Mouse (Mus musculus) midbrain, embryonic 14.5 days (tissue): ENCODE results near the gene Zrsr1. TPM values are rescaled to one million over a fixed set of nuclear protein-coding genes. Genes with fewer than 3 reads are reported as not detected.

ENCODE experiments used
- ATAC-seq: fragments of 200-750 bp; cut with Nextera tagmentation; 2 replicates; pipeline ENCODE4 v1.8.0; 2017; ENCODE audit warnings: moderate number of reproducible peaks, moderate library complexity; ENCODE audit not compliant: low FRiP score, low TSS enrichment
- DNase-seq: peaks from one replicate; pipeline ENCODE4 v3.0.0-alpha.2; 2015
- H3K27ac ChIP-seq: fragments of 300-500 bp; sonication (generic); replicated peaks from 2 replicates; pipeline ENCODE4 v1.5.1; 2014; ENCODE audit warnings: mild to moderate bottlenecking, low read depth, low read length, moderate library complexity
- H3K27me3 ChIP-seq: fragments of 300-500 bp; sonication (generic); 2 replicates; pipeline ENCODE4 v1.6.1; 2014; ENCODE audit warnings: low read length, control low read depth, mixed read lengths; ENCODE audit not compliant: control insufficient read depth, insufficient read depth
- H3K36me3 ChIP-seq: fragments of 300-500 bp; sonication (generic); 2 replicates; pipeline ENCODE4 v1.6.1; 2014; ENCODE audit warnings: low read length, control low read depth; ENCODE audit not compliant: control insufficient read depth, insufficient read depth
- H3K4me1 ChIP-seq: fragments of 300-500 bp; sonication (generic); 2 replicates; pipeline ENCODE4 v1.6.1; 2014; ENCODE audit warnings: mild to moderate bottlenecking, antibody characterized with exemption, low read length, control low read depth; ENCODE audit not compliant: control insufficient read depth, insufficient read depth
- H3K4me2 ChIP-seq: fragments of 300-500 bp; sonication (generic); 2 replicates; pipeline ENCODE4 v1.6.1; 2014; ENCODE audit warnings: mild to moderate bottlenecking, low read length, moderate library complexity
- H3K4me3 ChIP-seq: fragments of 300-500 bp; sonication (generic); replicated peaks from 2 replicates; pipeline ENCODE4 v1.5.1; 2014; ENCODE audit warnings: low read depth, low read length
- H3K9ac ChIP-seq: fragments of 300-500 bp; sonication (generic); replicated peaks from 2 replicates; pipeline ENCODE4 v1.6.1; 2014; ENCODE audit warnings: mild to moderate bottlenecking, low read length, moderate library complexity
- H3K9me3 ChIP-seq: fragments of 300-500 bp; sonication (generic); 2 replicates; pipeline ENCODE4 v1.6.1; 2016; ENCODE audit warnings: low read length, control low read depth, mixed read lengths; ENCODE audit not compliant: control insufficient read depth
- WGBS: fragments of 180-500 bp; shearing (Covaris S2); extraction: QIAGEN DNeasy Blood & Tissue Kit; methylation state at CpG from one replicate; pipeline ENCODE4 v1.1.7; 2014; 5-methylcytosine and 5-hydroxymethylcytosine counted together
- polyA plus RNA-seq: library from polyadenylated mRNA; unstranded; fragments of >200 nt; fragmentation: Nextera tagmentation; extraction: Ambion mirVana; gene quantifications from 2 replicates; pipeline ENCODE4 v1.2.1, GENCODE M21; 2014

Zrsr1 gene
- polyA plus RNA-seq, 1 experiment from 2014 or later = 5.8 TPM

GRCm38 (mm10) chr11:22937716-22938316 lies 34.0 kb upstream of the Zrsr1 start:
- H3K9ac ChIP-seq = no peak overlapping the region
- H3K4me3 ChIP-seq = no peak overlapping the region
- H3K27ac ChIP-seq = no peak overlapping the region
- no peaks in the 10 kb centered on the region for H3K9me3 ChIP-seq
- no peaks in the 10 kb centered on the region for H3K36me3 ChIP-seq
- DNase-seq (no peak), ATAC-seq (no peak)
- H3K4me2 ChIP-seq = no peak overlapping the region
- H3K27me3 ChIP-seq = no peaks in the 10 kb centered on the region
- WGBS = 92% methylated on average over 4 of the region's 4 CpGs
- 0 out of 2 replicates have a peak, but pooled peaks cover 3% of the 10 kb centered on the region for H3K4me1 ChIP-seq

DNA sequence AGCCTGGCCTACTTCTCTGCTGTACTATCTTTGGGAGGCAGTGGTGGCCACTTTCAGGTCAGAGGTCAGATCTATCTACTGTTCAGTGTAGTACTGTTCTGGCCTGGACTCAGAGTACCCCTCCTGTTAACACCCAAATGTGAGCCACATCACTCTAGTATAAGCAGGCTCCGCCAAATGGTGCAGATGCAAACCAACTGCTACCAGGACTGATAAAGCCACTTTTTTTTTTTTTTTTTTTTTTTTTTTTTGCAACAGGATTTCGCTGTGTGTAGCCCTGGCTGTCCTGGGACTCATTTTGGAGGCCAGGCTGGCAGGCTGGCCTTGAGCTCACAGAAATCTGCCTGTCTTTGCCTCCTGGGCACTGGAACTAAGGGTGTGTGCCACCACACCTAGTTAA lies 32.8 kb upstream of the Zrsr1 start:
- Histone ChIP-seq H3K27me3 (no peaks in the 10 kb centered on the region), H3K9me3 (no peaks in the 10 kb centered on the region), H3K36me3 (no peaks in the 10 kb centered on the region), H3K4me1 (0 out of 2 replicates have a peak, but pooled peaks cover 3% of the 10 kb centered on the region), H3K4me3 (no peak overlapping the region), H3K27ac (no peak overlapping the region), H3K9ac (no peak overlapping the region), H3K4me2 (no peak overlapping the region)
- ATAC-seq (no peak), DNase-seq (no peak)
- 83% methylated on average over 2 of the region's 2 CpGs for WGBS

DNA sequence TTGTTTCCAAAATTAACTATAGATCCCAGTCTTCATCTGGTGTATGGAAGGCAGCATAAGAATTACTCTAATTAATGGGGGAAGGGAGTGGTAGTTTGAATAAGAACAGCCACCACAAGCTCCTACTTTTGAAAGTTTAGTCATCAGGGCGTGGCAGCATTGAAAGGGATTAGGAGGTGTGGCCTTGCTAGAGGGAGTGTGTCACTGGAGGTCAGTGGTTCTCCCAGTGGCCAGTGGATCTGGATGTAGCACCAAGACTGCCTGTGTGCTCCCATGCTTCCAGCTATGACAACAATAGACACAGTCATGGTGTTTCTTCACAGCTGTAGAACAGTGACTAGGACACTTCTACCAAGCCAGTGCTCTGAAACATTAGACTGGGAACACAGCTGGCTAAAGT lies 22.7 kb upstream of the Zrsr1 start:
- Histone ChIP-seq H3K27ac (no peak overlapping the region), H3K27me3 (no peaks in the 10 kb centered on the region), H3K9ac (no peak overlapping the region), H3K36me3 (no peaks in the 10 kb centered on the region), H3K4me3 (no peak overlapping the region), H3K4me2 (no peak overlapping the region), H3K4me1 (no peaks in the 10 kb centered on the region), H3K9me3 (no peaks in the 10 kb centered on the region)
- ATAC-seq (no peak), DNase-seq (no peak)
- WGBS = 76% methylated on average over 1 of the region's 1 CpGs

DNA sequence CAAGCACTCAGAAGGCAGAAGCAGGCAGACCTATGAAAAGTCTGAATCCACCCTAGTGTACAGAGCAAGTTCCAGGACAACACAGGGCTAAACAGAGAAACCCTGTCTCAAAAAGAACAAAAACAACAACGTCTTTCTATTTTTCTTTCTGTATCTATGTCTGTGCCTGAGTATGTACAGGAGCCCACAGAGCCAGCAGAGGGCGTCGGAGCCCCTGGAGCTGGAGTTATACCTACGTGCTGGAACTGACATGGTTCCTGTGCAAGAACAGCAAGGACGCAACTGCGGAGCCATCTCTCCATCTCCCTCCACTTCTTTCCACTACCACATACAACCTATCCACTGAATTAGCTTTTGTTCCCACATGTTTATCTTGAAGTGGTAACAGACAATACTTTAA lies 21.7 kb upstream of the Zrsr1 start:
- H3K27me3 ChIP-seq = no peaks in the 10 kb centered on the region
- H3K4me3 ChIP-seq = no peak overlapping the region
- H3K27ac ChIP-seq = no peak overlapping the region
- peaks cover under 1% of the 10 kb centered on the region; the same call in 1 of the 2 replicates for H3K36me3 ChIP-seq
- H3K4me1 ChIP-seq = no peaks in the 10 kb centered on the region
- H3K9ac ChIP-seq = no peak overlapping the region
- WGBS = 93% methylated on average over 6 of the region's 6 CpGs
- H3K4me2 ChIP-seq = no peak overlapping the region
- H3K9me3 ChIP-seq = no peaks in the 10 kb centered on the region
- ATAC-seq (no peak), DNase-seq (no peak)

DNA sequence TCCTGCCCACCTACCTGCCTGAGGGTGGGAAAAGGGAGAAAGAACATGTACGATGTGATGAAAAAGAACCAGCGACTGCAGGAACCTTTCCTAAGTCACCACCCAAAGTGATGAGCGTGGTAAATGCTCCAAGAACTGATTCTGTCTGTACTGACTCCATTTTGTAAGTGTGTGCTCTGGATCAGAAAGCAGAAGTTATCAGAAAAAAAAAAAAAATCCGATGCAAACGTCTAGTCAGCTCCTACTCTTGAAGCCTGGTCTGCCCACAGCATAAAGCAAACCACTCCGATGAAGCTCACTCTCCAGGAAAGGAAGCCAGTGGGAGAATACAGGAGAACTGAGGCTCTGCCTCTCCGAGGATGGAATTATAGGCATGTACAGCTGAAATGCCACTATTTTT lies 19.1 kb upstream of the Zrsr1 start:
- H3K4me1 ChIP-seq = no peaks in the 10 kb centered on the region
- no peak for DNase-seq
- H3K4me3 ChIP-seq = no peak overlapping the region
- no peak overlapping the region for H3K4me2 ChIP-seq
- no peak overlapping the region for H3K9ac ChIP-seq
- no peaks in the 10 kb centered on the region for H3K9me3 ChIP-seq
- no peak overlapping the region for H3K27ac ChIP-seq
- peaks cover 3% of the 10 kb centered on the region; the same call in 1 of the 2 replicates for H3K36me3 ChIP-seq
- no peaks in the 10 kb centered on the region for H3K27me3 ChIP-seq
- WGBS = 95% methylated on average over 7 of the region's 7 CpGs
- no peak for ATAC-seq

DNA sequence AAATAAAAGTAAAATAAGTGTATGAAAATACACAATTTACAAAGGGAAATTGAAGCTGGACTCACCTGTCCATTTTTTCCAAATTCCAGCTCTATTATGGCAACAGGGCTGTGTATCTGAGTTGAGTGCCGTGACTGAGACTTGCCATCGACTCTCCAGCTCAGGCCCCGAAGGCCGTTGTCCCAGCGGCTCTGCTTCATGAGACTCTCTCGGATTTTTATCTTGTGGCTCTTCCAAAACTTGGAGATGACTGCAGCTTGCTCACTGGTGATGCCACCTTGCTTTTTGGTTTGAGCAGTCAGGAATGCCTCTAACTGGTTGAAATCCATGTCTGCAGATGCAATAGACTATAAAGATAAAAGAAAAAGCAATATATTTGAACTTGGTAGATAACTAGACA lies 15.5 kb upstream of the Zrsr1 start:
- no peaks in the 10 kb centered on the region for H3K9me3 ChIP-seq
- DNase-seq (no peak), ATAC-seq (no peak)
- H3K9ac ChIP-seq = no peak overlapping the region
- 94% methylated on average over 6 of the region's 6 CpGs for WGBS
- no peak overlapping the region for H3K27ac ChIP-seq
- H3K4me3 ChIP-seq = no peak overlapping the region
- H3K27me3 ChIP-seq = no peaks in the 10 kb centered on the region
- no peak overlapping the region for H3K4me2 ChIP-seq
- peaks cover 3% of the 10 kb centered on the region; the same call in 1 of the 2 replicates for H3K36me3 ChIP-seq
- H3K4me1 ChIP-seq = no peaks in the 10 kb centered on the region

DNA sequence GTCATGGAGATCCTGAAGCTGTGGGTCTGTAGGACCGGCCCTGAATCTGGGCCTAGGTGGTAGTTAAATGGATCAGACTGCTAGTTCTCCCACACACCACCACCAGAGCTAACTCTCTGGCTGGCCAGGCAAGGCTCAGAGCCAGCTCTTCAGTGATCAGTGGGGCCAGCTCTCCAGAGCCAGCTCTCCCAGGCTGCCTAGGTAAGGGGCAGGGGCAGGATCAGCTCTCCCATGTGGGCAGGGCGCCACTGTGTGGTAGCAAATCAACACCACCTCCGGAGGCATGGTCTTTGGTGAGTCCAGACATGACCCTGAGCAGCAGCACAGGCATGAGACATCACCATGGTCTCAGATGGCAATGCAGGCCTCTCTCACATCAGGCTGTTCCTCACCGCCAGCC lies 15.0 kb upstream of the Zrsr1 start:
- DNase-seq (peak; percentile 31), ATAC-seq (no peak)

GRCm38 (mm10) chr11:22957791-22958374 lies 13.9 kb upstream of the Zrsr1 start:
- no peak overlapping the region for H3K27ac ChIP-seq
- H3K36me3 ChIP-seq = peaks cover 3% of the 10 kb centered on the region; the same call in 1 of the 2 replicates
- H3K4me2 ChIP-seq = no peak overlapping the region
- 91% methylated on average over 4 of the region's 4 CpGs for WGBS
- no peak for DNase-seq
- no peak overlapping the region for H3K4me3 ChIP-seq
- ATAC-seq = no peak
- H3K4me1 ChIP-seq = no peaks in the 10 kb centered on the region
- no peaks in the 10 kb centered on the region for H3K9me3 ChIP-seq
- H3K9ac ChIP-seq = no peak overlapping the region
- H3K27me3 ChIP-seq = no peaks in the 10 kb centered on the region

More for the DNA sequence above, 15.0 kb upstream of the Zrsr1 start:
- Histone ChIP-seq H3K4me3 (no peak overlapping the region), H3K4me1 (no peaks in the 10 kb centered on the region), H3K27me3 (no peaks in the 10 kb centered on the region), H3K27ac (no peak overlapping the region), H3K4me2 (no peak overlapping the region), H3K9me3 (no peaks in the 10 kb centered on the region), H3K36me3 (peaks cover 3% of the 10 kb centered on the region; the same call in 1 of the 2 replicates), H3K9ac (no peak overlapping the region)
- 76% methylated on average over 4 of the region's 4 CpGs for WGBS

DNA sequence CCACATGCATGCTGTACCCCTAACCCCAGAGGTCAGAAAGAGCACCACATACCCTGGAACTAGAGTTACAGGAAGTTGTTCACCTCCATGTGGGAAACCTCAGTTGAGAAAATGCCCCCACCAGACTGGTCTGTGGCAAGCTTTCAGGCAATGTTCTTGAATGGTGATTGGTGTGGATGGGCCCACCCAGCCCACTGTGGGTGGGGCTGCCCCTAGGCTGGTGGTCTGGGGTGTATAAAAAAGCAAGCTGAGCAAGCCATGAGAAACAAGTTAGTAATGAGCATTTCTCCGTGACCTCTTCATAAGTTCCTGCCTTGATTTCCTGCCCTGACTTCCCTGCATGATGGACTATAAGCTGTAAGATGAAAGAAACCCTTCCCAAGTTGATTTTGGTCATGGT lies 9.7 kb upstream of the Zrsr1 start:
- ATAC-seq = no peak
- WGBS = 100% methylated on average over 1 of the region's 1 CpGs
- no peaks in the 10 kb centered on the region for H3K27me3 ChIP-seq

More for the DNA sequence above, 9.7 kb upstream of the Zrsr1 start:
- Histone ChIP-seq H3K9me3 (0 out of 2 replicates have a peak, but pooled peaks cover 3% of the 10 kb centered on the region), H3K4me3 (no peak overlapping the region), H3K27ac (no peak overlapping the region), H3K36me3 (no peaks in the 10 kb centered on the region), H3K4me2 (no peak overlapping the region), H3K4me1 (no peaks in the 10 kb centered on the region), H3K9ac (no peak overlapping the region)
- no peak for DNase-seq
